Mouse (Mus musculus) gonadal fat pad, adult 2 months (tissue): ENCODE measurements around the gene Nubp2. TPM values are rescaled to one million over a fixed set of nuclear protein-coding genes. Genes with fewer than 3 reads are reported as not detected.

Source experiments
- DNase-seq: peaks from one replicate; pipeline ENCODE4 v3.0.0-alpha.2; 2012; ENCODE audit warnings: low read depth
- polyA plus RNA-seq: library from polyadenylated mRNA; depleted of rRNA; stranded (reverse); fragments of >200 nt; gene quantifications from 2 replicates; pipeline ENCODE4 v1.2.3, GENCODE M21; 2012

The Nubp2 gene
- polyA plus RNA-seq, 1 experiment = 31.3 TPM

GRCm38 (mm10) chr17:24894061-24894994 is 8.2 kb upstream of the Nubp2 start:
- DNase-seq = no peak

- no peak for DNase-seq
Observed at GRCm38 (mm10) chr17:24893276-24893675, 7.1 kb upstream of the Nubp2 start.

DNA sequence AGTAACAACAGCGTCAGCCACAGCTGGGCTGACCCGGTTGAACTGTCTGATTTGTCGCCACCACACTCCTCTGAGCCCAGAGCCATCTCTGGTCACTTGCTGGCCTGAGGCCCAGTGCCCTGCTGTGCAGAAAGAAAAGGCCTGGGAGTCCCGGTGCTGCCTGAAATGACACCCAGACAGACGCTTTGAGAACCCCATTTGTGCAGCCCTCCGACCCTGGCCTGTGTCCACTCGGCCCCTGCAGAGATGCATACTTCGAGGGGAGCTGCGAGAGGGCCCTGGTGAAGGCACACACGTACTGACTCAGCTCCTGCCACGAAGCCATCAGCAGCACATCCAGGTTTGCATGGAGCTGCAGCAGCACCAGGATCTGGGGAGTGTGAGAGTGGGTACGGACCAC is 6.6 kb upstream of the Nubp2 start:
- no peak for DNase-seq

DNA sequence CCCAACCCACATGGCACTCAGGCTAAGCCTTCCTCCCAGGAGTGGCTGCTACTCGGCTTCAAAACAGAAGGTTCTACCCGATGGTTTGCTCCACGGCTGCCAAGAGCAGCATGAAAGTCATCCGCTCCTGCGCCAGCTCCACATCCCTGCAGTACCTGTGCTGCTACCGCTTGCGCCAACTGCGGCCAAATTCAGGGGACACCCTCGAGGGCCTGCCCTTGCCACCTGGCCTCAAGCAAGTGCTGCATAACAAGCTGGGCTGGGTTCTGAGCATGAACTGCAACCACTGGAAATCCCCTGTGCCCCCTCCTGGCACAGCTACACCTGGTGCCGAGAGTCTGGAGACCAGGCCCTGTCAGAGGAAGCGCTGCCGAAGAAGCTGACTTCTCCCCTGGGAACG is 5.2 kb upstream of the Nubp2 start:
- no peak for DNase-seq

DNA sequence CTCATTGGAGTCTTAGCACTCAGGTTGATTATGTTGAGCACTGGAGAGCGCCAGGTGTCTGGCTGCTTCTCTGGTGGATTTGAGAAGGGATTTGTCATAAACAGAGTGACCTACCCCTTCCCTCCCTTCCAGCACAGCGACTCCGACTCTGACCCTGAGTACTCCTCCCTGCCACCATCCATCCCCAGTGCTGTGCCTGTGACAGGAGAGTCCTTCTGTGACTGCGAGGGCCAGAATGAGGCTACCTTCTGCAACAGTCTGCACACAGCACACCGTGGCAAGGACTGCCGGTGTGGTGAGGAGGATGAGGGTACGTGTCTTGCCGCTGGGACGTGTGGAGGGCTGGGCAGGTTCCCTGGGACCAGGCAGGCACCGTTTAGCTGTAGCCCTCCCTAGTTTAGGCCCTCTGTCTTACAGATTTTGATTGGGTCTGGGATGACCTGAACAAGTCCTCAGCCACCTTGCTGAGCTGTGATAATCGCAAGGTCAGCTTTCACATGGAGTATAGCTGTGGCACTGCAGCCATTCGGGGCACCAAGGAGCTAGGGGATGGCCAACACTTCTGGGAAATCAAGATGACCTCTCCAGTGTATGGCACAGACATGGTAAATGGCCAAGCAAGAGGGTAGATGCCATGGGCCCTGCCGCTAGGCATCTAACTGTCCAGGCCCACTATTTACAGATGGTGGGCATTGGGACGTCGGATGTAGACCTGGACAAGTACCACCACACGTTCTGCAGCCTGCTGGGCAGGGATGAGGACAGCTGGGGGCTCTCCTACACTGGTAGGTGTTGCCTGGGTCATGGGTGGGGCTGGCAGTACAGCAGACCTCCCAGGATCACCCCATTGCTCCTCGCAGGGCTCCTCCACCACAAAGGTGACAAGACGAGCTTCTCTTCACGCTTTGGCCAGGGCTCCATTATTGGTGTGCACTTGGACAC is 4.3 kb upstream of the Nubp2 start:
- DNase-seq = no peak

DNA sequence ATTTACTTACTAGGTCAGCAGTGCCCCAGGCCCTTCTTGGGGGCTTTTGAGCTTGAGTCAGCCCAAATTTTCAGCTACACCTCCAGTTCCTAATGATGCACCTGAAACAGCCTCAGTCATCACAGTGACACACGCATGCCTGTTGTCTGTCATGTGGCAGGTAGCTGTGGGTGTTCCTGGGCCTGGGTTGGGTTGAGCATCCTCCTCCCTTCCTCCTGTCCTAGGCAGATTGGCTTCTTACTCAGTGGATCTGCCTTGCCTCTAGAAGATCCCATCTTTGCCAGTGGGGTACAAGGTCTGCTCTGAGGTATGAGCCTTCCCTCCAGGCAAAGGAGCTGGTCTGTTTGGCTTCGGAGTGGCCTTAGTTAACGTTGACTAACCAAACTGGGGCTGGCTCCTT is 2.7 kb upstream of the Nubp2 start:
- no peak for DNase-seq

DNA sequence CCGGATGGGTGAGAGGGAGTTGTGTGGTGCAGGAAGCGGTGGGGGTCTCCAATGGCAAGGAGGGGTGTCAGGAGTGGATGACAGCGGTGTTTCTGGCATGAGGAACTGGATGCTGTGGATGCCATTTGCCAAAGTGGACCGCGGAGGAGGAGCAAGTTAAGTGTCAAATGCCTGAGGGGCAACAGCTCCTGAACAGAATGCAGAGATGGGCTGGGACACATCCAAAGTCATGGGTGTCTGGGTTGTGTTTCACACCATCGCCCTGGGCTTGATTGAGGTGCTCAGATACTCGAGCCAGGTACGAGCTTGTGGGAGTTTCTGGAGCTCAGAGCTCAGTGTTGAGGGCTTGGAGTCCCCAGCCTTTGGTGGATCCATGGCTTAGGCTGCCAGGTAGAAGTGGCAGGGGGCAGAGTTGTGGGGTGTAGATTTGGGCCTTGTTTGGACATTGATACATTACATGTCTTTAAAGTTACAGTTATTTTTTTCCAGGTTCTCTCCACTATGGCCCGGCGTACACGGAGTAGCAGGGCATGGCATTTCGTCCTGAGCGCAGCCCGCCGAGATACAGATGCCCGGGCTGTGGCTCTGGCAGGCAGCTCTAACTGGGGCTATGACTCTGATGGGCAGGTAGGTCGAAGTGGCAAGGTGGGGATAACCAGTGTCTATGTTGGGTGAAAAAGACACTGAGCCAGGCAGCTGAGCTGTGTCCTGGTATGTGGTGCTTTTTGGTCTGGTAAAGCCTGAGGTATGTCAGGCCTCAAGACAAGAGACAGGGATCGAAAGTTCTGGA is 1.3 kb upstream of the Nubp2 start:
- peak; percentile 68 for DNase-seq

- DNase-seq = no peak
Observed at GRCm38 (mm10) chr17:24886932-24887271, 753 bp upstream of the Nubp2 start.

DNA sequence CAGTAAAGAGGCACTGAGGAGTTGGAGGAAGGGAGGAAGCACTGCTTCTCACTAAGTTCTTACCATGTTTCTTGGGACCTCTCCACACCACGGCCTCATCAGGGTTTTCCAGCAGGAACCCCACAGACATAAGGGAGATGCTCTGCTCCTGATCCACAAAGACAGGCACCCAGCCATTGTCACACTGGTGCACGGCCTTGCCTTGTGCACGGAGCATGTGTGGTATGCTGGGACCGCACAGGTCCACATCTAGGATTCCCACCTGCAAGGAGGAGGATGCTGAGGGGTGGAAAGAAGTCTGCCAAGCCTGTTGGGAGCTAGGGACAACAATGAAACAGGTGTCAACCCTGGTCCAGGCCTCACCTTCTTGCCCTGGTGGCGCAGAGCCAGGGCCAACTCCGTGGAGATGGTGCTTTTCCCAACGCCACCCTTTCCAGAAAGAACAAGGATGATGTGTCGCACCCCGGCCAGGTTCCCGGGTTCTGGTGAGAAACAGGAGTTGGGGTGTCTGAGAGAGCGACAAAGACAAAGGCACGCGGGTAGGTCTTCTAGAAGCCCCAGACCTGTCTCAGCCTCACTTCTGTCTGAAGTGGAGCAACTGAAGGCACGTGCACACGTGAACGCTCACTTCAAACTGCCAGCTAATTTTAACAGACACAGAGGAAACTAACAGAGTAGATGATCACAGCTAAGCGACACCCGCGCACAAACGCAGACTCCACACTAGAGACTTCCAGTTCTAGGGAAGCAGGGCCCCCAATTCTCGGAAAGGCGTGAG is 604 bp downstream of the Nubp2 start:
- no peak for DNase-seq

- no peak for DNase-seq
Observed at GRCm38 (mm10) chr17:24884391-24884790, 1.8 kb downstream of the Nubp2 start.

DNA sequence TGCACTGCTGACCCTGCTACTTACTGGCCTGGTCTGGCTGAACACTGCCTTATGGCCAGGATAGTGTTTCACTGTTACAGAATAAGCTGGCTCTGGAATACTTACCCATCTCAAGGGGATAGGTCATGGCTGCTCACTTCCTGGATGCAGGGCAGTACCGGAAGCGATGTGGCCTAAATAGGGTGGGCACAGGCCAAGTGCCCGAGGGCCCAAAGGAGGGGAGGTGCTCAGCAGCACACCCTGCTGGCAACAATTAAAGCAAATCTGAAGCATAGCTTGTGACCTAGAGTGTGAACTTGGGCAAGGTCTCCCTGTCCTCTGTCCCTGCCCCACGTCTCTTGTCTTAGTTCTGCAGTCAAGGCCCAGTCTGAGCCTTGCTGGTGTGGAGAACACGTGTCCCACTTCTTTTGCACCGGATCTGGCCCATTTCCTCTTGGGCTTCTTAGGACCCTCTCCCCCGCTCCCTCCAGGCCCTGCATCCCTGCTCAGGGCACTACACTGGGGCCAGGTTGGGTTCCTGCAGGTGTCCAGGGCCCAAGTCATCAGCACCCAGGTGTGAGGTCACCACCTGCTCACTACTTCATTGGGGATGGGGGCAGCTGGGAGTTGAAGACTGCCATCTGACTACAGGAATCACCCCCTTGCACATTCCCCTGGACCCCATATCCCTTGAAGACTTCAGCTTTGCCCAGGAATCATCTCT is 4.3 kb downstream of the Nubp2 start:
- no peak for DNase-seq

DNA sequence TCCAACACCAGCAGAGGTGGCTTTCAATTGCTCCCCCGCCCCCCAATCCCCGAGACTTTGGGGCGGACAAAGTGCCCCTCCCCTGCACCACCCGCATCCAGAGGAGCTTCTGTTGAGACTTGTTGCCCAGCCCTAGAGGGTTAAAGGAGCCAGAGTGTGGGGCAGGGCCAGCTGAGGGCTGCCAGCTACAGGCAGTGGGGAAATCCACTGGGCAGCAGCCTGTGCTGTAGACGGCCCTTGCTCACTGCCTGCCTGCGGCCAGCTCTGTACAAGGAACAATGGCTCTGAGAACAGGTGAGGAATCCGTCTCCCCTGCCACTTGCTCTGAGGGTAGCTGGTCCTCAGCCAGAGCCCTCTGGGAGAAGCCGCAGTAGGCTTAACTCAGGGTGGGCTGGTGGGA is 7.6 kb downstream of the Nubp2 start:
- DNase-seq = no peak

DNA sequence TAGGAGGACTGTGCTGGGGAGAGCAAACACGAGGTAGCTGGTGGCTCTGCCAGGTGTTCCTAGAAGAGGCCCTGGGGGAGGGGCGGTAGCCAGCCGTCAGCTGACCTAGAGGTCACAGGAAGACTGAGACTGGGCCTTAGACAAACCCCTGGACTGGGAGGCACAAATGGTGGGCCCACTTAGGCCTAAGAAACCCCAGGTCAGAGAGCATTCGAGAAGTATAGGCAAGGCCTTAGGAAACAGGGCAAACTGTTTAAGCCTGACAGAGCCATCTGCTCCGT is 8.1 kb downstream of the Nubp2 start:
- DNase-seq = no peak

GRCm38 (mm10) chr17:24877336-24878116 is 8.6 kb downstream of the Nubp2 start:
- DNase-seq = no peak

DNA sequence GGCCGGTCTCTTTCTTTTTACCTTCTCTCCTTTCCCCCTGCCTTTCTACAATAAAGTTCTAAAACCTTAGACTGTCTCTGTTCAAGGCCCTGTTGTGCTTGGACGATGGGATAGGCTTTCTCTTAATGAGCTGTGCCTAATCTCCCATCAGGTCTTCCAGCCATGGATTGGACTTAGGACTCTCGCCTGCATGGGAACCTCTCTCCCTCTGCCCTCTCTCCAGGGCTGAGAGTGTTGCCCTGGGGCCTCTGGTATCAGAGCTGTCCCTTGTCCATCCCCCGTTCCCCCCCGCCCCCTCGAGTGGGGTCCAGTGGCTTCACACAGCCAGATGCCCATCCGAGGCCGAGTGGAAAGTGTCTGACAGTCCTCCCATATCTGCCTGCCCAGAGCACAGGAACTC is 11.2 kb downstream of the Nubp2 start:
- no peak for DNase-seq

- no peak for DNase-seq
Observed at GRCm38 (mm10) chr17:24874405-24874745, 11.8 kb downstream of the Nubp2 start.

GRCm38 (mm10) chr17:24873695-24874404 is 12.3 kb downstream of the Nubp2 start:
- DNase-seq = no peak

- DNase-seq = no peak
Observed at GRCm38 (mm10) chr17:24867914-24868313, 18.2 kb downstream of the Nubp2 start.

- DNase-seq = no peak
Observed at GRCm38 (mm10) chr17:24865776-24866175, 20.4 kb downstream of the Nubp2 start, which contains the start of gene Igfals. Gene Igfals, plus strand, starts transcription at chr17:24865997.
